Mouse (Mus musculus): Measurements from ENCODE around the gene D930048N14Rik.
A peak's percentile ranks its signal among the peaks of the same experiment; 100 is the strongest.
"Not testable (repeated sequence)": the region's sequence is repeated elsewhere in the genome, so short reads cannot be mapped to it uniquely, and the experiment has no call there.

The D930048N14Rik gene

GRCm38 (mm10) chr11:51652889-51653418 is 2.2 kb downstream of the D930048N14Rik start:
- DNase-seq (ENCODE audit: low read depth in 2 of 2, low spot score in 2 of 2) = no peak

GRCm38 (mm10) chr11:51653736-51654135 is 3.0 kb downstream of the D930048N14Rik start:
- DNase-seq (ENCODE audit: low read depth in 2 of 2, low spot score in 2 of 2) = no peak

GRCm38 (mm10) chr11:51654891-51655290 is 4.1 kb downstream of the D930048N14Rik start:
- no peak for DNase-seq (ENCODE audit: low read depth in 2 of 2, low spot score in 2 of 2)

GRCm38 (mm10) chr11:51656798-51657521 is 6.2 kb downstream of the D930048N14Rik start:
- no peak for DNase-seq (ENCODE audit: low read depth in 2 of 2, low spot score in 2 of 2)

- DNase-seq (ENCODE audit: low read depth in 2 of 2, low spot score in 2 of 2) = no peak
Measured at GRCm38 (mm10) chr11:51658291-51658690, 7.5 kb downstream of the D930048N14Rik start.

- DNase-seq (ENCODE audit: low read depth in 2 of 2, low spot score in 2 of 2) = no peak
Measured at GRCm38 (mm10) chr11:51658705-51659104, 8.0 kb downstream of the D930048N14Rik start.

GRCm38 (mm10) chr11:51661867-51662365 is 11.2 kb downstream of the D930048N14Rik start:
- no peak for DNase-seq (ENCODE audit: low read depth in 2 of 2, low spot score in 2 of 2)

GRCm38 (mm10) chr11:51662632-51663031 is 11.9 kb downstream of the D930048N14Rik start:
- no peak for DNase-seq (ENCODE audit: low read depth in 2 of 2, low spot score in 2 of 2)

- not testable (repeated sequence) for DNase-seq (ENCODE audit: low read depth in 2 of 2, low spot score in 2 of 2)
Measured at GRCm38 (mm10) chr11:51664747-51665146, 14.0 kb downstream of the D930048N14Rik start.

- no peak for DNase-seq (ENCODE audit: low read depth in 2 of 2, low spot score in 2 of 2)
Measured at GRCm38 (mm10) chr11:51670846-51671245, 20.1 kb downstream of the D930048N14Rik start.

GRCm38 (mm10) chr11:51671376-51671775 is 20.6 kb downstream of the D930048N14Rik start:
- DNase-seq (ENCODE audit: low read depth in 2 of 2, low spot score in 2 of 2) = no peak

GRCm38 (mm10) chr11:51673291-51673690 is 22.5 kb downstream of the D930048N14Rik start:
- no peak for DNase-seq (ENCODE audit: low read depth in 2 of 2, low spot score in 2 of 2)

GRCm38 (mm10) chr11:51675386-51675785 is 24.6 kb downstream of the D930048N14Rik start:
- no peak for DNase-seq (ENCODE audit: low read depth in 2 of 2, low spot score in 2 of 2)

- no peak for DNase-seq (ENCODE audit: low read depth in 2 of 2, low spot score in 2 of 2)
Measured at GRCm38 (mm10) chr11:51677737-51678418, 27.1 kb downstream of the D930048N14Rik start.

- DNase-seq (ENCODE audit: low read depth in 2 of 2, low spot score in 2 of 2) = no peak
Measured at GRCm38 (mm10) chr11:51679466-51679865, 28.7 kb downstream of the D930048N14Rik start.

- peak; percentile 84 to 90 for DNase-seq (ENCODE audit: low read depth in 2 of 2, low spot score in 2 of 2)
Measured at GRCm38 (mm10) chr11:51681324-51681975, 30.7 kb downstream of the D930048N14Rik start.

- no peak for DNase-seq (ENCODE audit: low read depth in 2 of 2, low spot score in 2 of 2)
Measured at GRCm38 (mm10) chr11:51681976-51682374, 31.2 kb downstream of the D930048N14Rik start.

GRCm38 (mm10) chr11:51688330-51689328 is 37.9 kb downstream of the D930048N14Rik start, which contains the start of gene 0610009B22Rik:
Gene 0610009B22Rik (minus strand): TSS chr11:51688874.
- peak; percentile 99 for DNase-seq (ENCODE audit: low read depth in 2 of 2, low spot score in 2 of 2)

GRCm38 (mm10) chr11:51689343-51689742 is 38.6 kb downstream of the D930048N14Rik start:
- DNase-seq (ENCODE audit: low read depth in 2 of 2, low spot score in 2 of 2) = no peak

GRCm38 (mm10) chr11:51690597-51690996 is 39.8 kb downstream of the D930048N14Rik start:
- not testable (repeated sequence) for DNase-seq (ENCODE audit: low read depth in 2 of 2, low spot score in 2 of 2)

Measured in CD8-positive naive resting alpha-beta T cell, adult 2 months (primary cell).